Mouse (Mus musculus) forelimb bud, embryonic 11.5 days (tissue): ENCODE measurements at regions not wholly inside any gene's neighbourhood (a gene's known extent, or its start where the extent isn't known, plus 50 kb on each side); places are given as distances from the start of the nearest gene placed in this dataset.

Experiments
- DNase-seq: peaks from one replicate; pipeline ENCODE4 v3.0.0-alpha.2; 2012; ENCODE audit warnings: low read depth, low spot score

GRCm38 (mm10) chr9:69662394-69662793, 98.3 kb downstream of the Foxb1 start:
- no peak for DNase-seq

GRCm38 (mm10) chr9:69658276-69658675, 102.5 kb downstream of the Foxb1 start:
- DNase-seq: no peak

GRCm38 (mm10) chr9:69656053-69656452, 104.7 kb downstream of the Foxb1 start:
- no peak for DNase-seq

GRCm38 (mm10) chr9:69652106-69652505, 108.6 kb downstream of the Foxb1 start:
- peak; percentile 54 for DNase-seq

- no peak for DNase-seq
Observed at GRCm38 (mm10) chr9:69651608-69652007, 109.1 kb downstream of the Foxb1 start.

GRCm38 (mm10) chr9:69642591-69642990, 118.1 kb downstream of the Foxb1 start:
- no peak for DNase-seq

- peak; percentile 75 for DNase-seq
Observed at GRCm38 (mm10) chr9:69623312-69623711, 137.4 kb downstream of the Foxb1 start.

GRCm38 (mm10) chr9:69621006-69621405, 139.7 kb downstream of the Foxb1 start:
- no peak for DNase-seq

- DNase-seq: no peak
Observed at GRCm38 (mm10) chr9:69617328-69617727, 143.4 kb downstream of the Foxb1 start.

GRCm38 (mm10) chr9:69597472-69597871, 144.1 kb downstream of the Anxa2 start:
- DNase-seq: no peak

- DNase-seq: no peak
Observed at GRCm38 (mm10) chr9:69592329-69593062, 139.1 kb downstream of the Anxa2 start.

- DNase-seq: no peak
Observed at GRCm38 (mm10) chr9:69588846-69589245, 135.4 kb downstream of the Anxa2 start.

- no peak for DNase-seq
Observed at GRCm38 (mm10) chr9:69587096-69587495, 133.7 kb downstream of the Anxa2 start.

GRCm38 (mm10) chr9:69581236-69581635, 127.8 kb downstream of the Anxa2 start:
- DNase-seq: no peak

GRCm38 (mm10) chr9:69577661-69578405, 124.4 kb downstream of the Anxa2 start:
- no peak for DNase-seq

- DNase-seq: no peak
Observed at GRCm38 (mm10) chr9:69575386-69575785, 122.0 kb downstream of the Anxa2 start.

GRCm38 (mm10) chr9:69568631-69569230, 115.3 kb downstream of the Anxa2 start:
- no peak for DNase-seq

GRCm38 (mm10) chr9:69568222-69568621, 114.8 kb downstream of the Anxa2 start:
- DNase-seq: no peak

- no peak for DNase-seq
Observed at GRCm38 (mm10) chr9:69566996-69567395, 113.6 kb downstream of the Anxa2 start.

GRCm38 (mm10) chr9:69543241-69543640, 89.8 kb downstream of the Anxa2 start:
- DNase-seq: no peak
